Mouse (Mus musculus) embryonic fibroblast, embryonic 13.5 days (primary cell): ENCODE measurements around the gene Tmem132c.

ENCODE experiments used
- CTCF ChIP-seq: IDR thresholded peaks from 2 replicates; pipeline ENCODE4 v1.5.1; 2011; ENCODE audit warnings: mild to moderate bottlenecking, control low read depth, low read length, moderate library complexity, borderline replicate concordance; ENCODE audit not compliant: insufficient read depth
- POLR2A ChIP-seq: IDR thresholded peaks from 2 replicates; pipeline ENCODE4 v1.6.1; 2011; ENCODE audit warnings: low read depth, mild to moderate bottlenecking, control low read depth, low read length, moderate library complexity

GRCm38 (mm10) chr5:127481416-127481815, 239.8 kb downstream of the Tmem132c start:
- TF ChIP-seq CTCF = no peak
- TF ChIP-seq POLR2A = no peak
